In genomic region chr3:40798500-40798899, GRCm38 (mm10) we compare ENCODE assay signal across 7 mouse cellular contexts. TPM values are rescaled to one million over a fixed set of nuclear protein-coding genes. Genes with fewer than 3 reads are reported as not detected.
DNase-seq lines count a peak whose midpoint lies in the region; ATAC-seq and TF ChIP-seq lines count a peak whose summit lies in the region.

No protein-coding gene starts in this region.

- ATAC-seq in activated CD4-positive, CD25-positive, alpha-beta regulatory T cell, adult 4 months = peak; percentile 40

- H3K27me3 ChIP-seq in testis, adult 2 months (ENCODE audit: control insufficient read depth, insufficient read depth, low read length) = no peaks in the 10 kb centered on the region

- no peak; the same call in 1 of the 2 replicates for TF ChIP-seq CTCF in testis, adult 2 months (IDR thresholded peaks at IDR 0.05; ENCODE audit: control insufficient read depth, insufficient read depth, insufficient replicate concordance, low read depth, low read length)

- H3K36me3 ChIP-seq in testis, adult 2 months (ENCODE audit: control insufficient read depth, insufficient read depth, low read length) = peaks cover 1% of the 10 kb centered on the region; the same call in 1 of the 2 replicates

- H3K4me1 ChIP-seq in testis, adult 2 months (ENCODE audit: control insufficient read depth, insufficient read depth, low read length) = peaks cover 2% of the 10 kb centered on the region; the same call in 1 of the 2 replicates

- peak overlapping the region; percentile 11; the same call in 1 of the 2 replicates for H3K4me3 ChIP-seq in testis, adult 2 months (ENCODE audit: control insufficient read depth, low read depth, low read length)

- DNase-seq in testis, postnatal 14 days (ENCODE audit: low spot score) = no peak
- DNase-seq in embryo, embryonic 10 days (ENCODE audit: low spot score) = peak; percentile 71
- DNase-seq in kidney, adult 9 months = peak; percentile 66
- DNase-seq in lung, adult 18-20 months = peak; percentile 37 to 41
- peak; percentile 41 to 43 for DNase-seq in right cerebral cortex, adult 2 months (ENCODE audit: low spot score in 2 of 2)

- no peak overlapping the region for H3K27ac ChIP-seq in testis, adult 2 months (ENCODE audit: control insufficient read depth, insufficient read depth, low read depth, low read length)

- no peak for TF ChIP-seq POLR2A in testis, adult 2 months (IDR thresholded peaks at IDR 0.05; ENCODE audit: control insufficient read depth, low read depth, low read length)

RNA-seq across cellular contexts. Expression of gene Plk4, which starts 1.3 kb away (rescaled TPM):
- polyA plus RNA-seq in testis, adult 2 months (2012; rRNA removed) = 35.2 and 40.1 TPM in 2 replicates
- 10 to 100 TPM; 13.0 to 14.1 TPM for polyA plus RNA-seq in activated CD4-positive, CD25-positive, alpha-beta regulatory T cell, adult 4 months (2017; shearing (Covaris generic))

RNA-seq across cellular contexts. Expression of gene Mfsd8, which starts 48.2 kb away (rescaled TPM):
- polyA plus RNA-seq in testis, adult 2 months (2012; rRNA removed) = 1.6 and 1.9 TPM in 2 replicates
- polyA plus RNA-seq in activated CD4-positive, CD25-positive, alpha-beta regulatory T cell, adult 4 months (2017; shearing (Covaris generic)) = 10 to 100 TPM; 12.7 to 16.5 TPM

RNA-seq across cellular contexts. Expression of gene Abhd18, which starts 48.3 kb away (rescaled TPM):
- polyA plus RNA-seq in testis, adult 2 months (2012; rRNA removed) = 6.4 and 8.7 TPM in 2 replicates
- 10 to 100 TPM; 14.3 to 15.8 TPM for polyA plus RNA-seq in activated CD4-positive, CD25-positive, alpha-beta regulatory T cell, adult 4 months (2017; shearing (Covaris generic))

RNA-seq across cellular contexts. Expression of gene Hspa4l, which starts 54.2 kb away (rescaled TPM):
- polyA plus RNA-seq in testis, adult 2 months (2012; rRNA removed) = 216 and 222 TPM in 2 replicates
- polyA plus RNA-seq in activated CD4-positive, CD25-positive, alpha-beta regulatory T cell, adult 4 months (2017; shearing (Covaris generic)) = 10 to 100 TPM; 24.8 to 28.5 TPM
